ENCODE assay signal across 7 mouse cellular contexts in the genomic region with DNA sequence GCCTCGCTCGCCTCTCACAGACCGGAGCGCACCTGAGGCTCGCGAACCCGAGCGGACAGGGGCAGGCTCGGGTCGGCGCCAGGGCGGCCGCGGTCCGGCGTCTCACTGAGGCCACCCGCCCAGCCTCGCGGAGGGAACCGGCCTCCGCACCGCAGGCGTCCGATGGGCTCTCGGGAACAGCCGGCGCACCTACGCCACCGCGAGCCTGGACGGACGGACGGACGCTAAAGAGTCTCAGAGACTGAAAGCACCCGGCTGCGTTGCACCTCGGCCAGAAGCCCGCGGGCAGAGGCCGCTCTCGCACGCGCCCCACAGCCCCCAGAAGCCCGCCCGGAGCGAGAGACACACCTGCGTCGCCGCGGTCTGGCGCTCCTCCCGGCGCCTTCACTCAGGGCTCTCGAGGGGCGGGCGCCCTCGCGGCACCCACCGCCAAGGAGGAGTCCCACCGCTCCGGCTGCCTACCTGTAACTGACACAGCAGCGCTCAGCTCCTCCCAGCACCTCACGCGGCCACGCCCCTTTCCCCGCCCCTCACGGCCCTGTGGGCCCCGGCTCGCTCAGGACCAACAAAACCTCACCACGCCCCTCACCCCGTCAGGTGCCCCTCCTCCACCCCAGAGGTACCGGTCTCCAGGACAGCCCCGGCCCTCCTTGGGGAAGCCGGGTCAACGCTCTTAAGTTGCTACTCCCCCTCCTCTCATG. TPM values are rescaled to one million over a fixed set of nuclear protein-coding genes. Genes with fewer than 3 reads are reported as not detected.
DNase-seq lines count a peak whose midpoint lies in the region; ATAC-seq and TF ChIP-seq lines count a peak whose summit lies in the region.

Gene Tc2n (minus strand): TSS at position 470 of the 701 bp plus-strand sequence.

- WGBS in liver, adult 2 months = under 1% methylated on average over 74 of the region's 75 CpGs
- WGBS in midbrain, postnatal 0 days = 0% methylated on average over 56 of the region's 75 CpGs
- under 1% methylated on average over 74 of the region's 75 CpGs for WGBS in stomach, embryonic 14.5 days

- peak; percentile 81; the same call in 1 of the 2 replicates for TF ChIP-seq POLR2A in liver, adult 2 months (IDR thresholded peaks at IDR 0.05; ENCODE audit: extremely low read depth, insufficient read depth, low read length)

- peak; percentile 79 for DNase-seq in adrenal gland, postnatal 25 days
- DNase-seq in embryo, embryonic 11 days = peak; percentile 80
- DNase-seq in kidney, adult 11 months = peak; percentile 93
- DNase-seq in liver, adult 2 months (ENCODE audit: extremely low read depth, low read depth, low spot score) = peak; percentile 77
- peak; percentile 49 for DNase-seq in midbrain, postnatal 0 days (ENCODE audit: low spot score)

- H3K9me3 ChIP-seq in midbrain, postnatal 0 days (ENCODE audit: low read length) = no peaks in the 10 kb centered on the region
- no peaks in the 10 kb centered on the region for H3K9me3 ChIP-seq in stomach, embryonic 14.5 days (ENCODE audit: control insufficient read depth, low read depth, low read length)

- H3K27ac ChIP-seq in liver, adult 2 months (replicated peaks; ENCODE audit: insufficient read depth, low read depth, low read length) = peak within 1 kb of the TSS; percentile 60
- no peak within 1 kb of the TSS for H3K27ac ChIP-seq in midbrain, postnatal 0 days (ENCODE audit: low read depth, low read length)
- peak within 1 kb of the TSS; percentile 48; the same call in 1 of the 2 replicates for H3K27ac ChIP-seq in stomach, embryonic 14.5 days (ENCODE audit: low read length)

- peak within 1 kb of the TSS; percentile 96 for H3K4me2 ChIP-seq in midbrain, postnatal 0 days (ENCODE audit: low read depth, low read length, poor library complexity, severe bottlenecking)
- peak within 1 kb of the TSS; percentile 97 for H3K4me2 ChIP-seq in stomach, embryonic 14.5 days (replicated peaks; ENCODE audit: low read depth, low read length)

- H3K27me3 ChIP-seq in liver, adult 2 months (ENCODE audit: control insufficient read depth, insufficient read depth, low read length) = no peaks in the 10 kb centered on the region
- H3K27me3 ChIP-seq in midbrain, postnatal 0 days (ENCODE audit: insufficient read depth, low read length) = 0 out of 2 replicates have a peak, but pooled peaks cover 4% of the 10 kb centered on the region
- H3K27me3 ChIP-seq in stomach, embryonic 14.5 days (ENCODE audit: control insufficient read depth, insufficient read depth, low read length) = no peaks in the 10 kb centered on the region

- no peaks in the 10 kb centered on the region for H3K4me1 ChIP-seq in liver, adult 2 months (ENCODE audit: control insufficient read depth, insufficient read depth, low read length)
- H3K4me1 ChIP-seq in midbrain, postnatal 0 days (ENCODE audit: insufficient read depth, low read length) = no peaks in the 10 kb centered on the region
- H3K4me1 ChIP-seq in stomach, embryonic 14.5 days (ENCODE audit: control insufficient read depth, insufficient read depth, low read length) = no peaks in the 10 kb centered on the region

- TF ChIP-seq CTCF in liver, adult 2 months (IDR thresholded peaks at IDR 0.05; ENCODE audit: low read depth, low read length) = no peak
- no peak for TF ChIP-seq CTCF in midbrain, postnatal 0 days (IDR thresholded peaks at IDR 0.05)

- H3K9ac ChIP-seq in liver, adult 2 months (ENCODE audit: low read depth, low read length) = peak within 1 kb of the TSS; percentile 85
- peak within 1 kb of the TSS; percentile 68 for H3K9ac ChIP-seq in midbrain, postnatal 0 days (replicated peaks; ENCODE audit: low read length, poor library complexity, severe bottlenecking)
- 0 out of 2 replicates have a peak within 1 kb of the TSS, but pooled peaks have one; percentile 28 for H3K9ac ChIP-seq in stomach, embryonic 14.5 days (replicated peaks; ENCODE audit: low read depth, low read length)

- ATAC-seq in granulocyte monocyte progenitor cell, adult 5-6 weeks (replicated peaks; ENCODE audit: poor library complexity, severe bottlenecking) = peak; percentile 87
- peak; percentile 94 for ATAC-seq in midbrain, postnatal 0 days (ENCODE audit: low FRiP score)
- ATAC-seq in stomach, embryonic 14.5 days (ENCODE audit: insufficient number of reproducible peaks, insufficient read depth, low FRiP score, low read depth) = peak; percentile 99

- H3K79me2 ChIP-seq in liver, adult 2 months (ENCODE audit: control insufficient read depth, insufficient read depth, low read length) = no peaks in the 10 kb centered on the region

- H3K4me3 ChIP-seq in liver, adult 2 months (ENCODE audit: insufficient read depth, low read depth, low read length) = peak within 1 kb of the TSS; percentile 92
- peak within 1 kb of the TSS; percentile 81 for H3K4me3 ChIP-seq in midbrain, postnatal 0 days (ENCODE audit: low read depth, low read length)
- H3K4me3 ChIP-seq in stomach, embryonic 14.5 days (ENCODE audit: low read depth, low read length) = peak within 1 kb of the TSS; percentile 63

- H3K36me3 ChIP-seq in liver, adult 2 months (ENCODE audit: control insufficient read depth, insufficient read depth, low read length) = no peaks in the 10 kb centered on the region
- no peaks in the 10 kb centered on the region for H3K36me3 ChIP-seq in midbrain, postnatal 0 days (ENCODE audit: insufficient read depth, low read length)
- H3K36me3 ChIP-seq in stomach, embryonic 14.5 days (ENCODE audit: control insufficient read depth, insufficient read depth, low read length) = no peaks in the 10 kb centered on the region

RNA-seq across cellular contexts. Expression of gene Tc2n, which starts in this region (rescaled TPM):
- total RNA-seq in adrenal gland, postnatal 25 days (2021) = 0.67 and 1.3 TPM in 2 replicates
- not detected in 2 replicates for total RNA-seq in granulocyte monocyte progenitor cell, adult 5-6 weeks (2014; fragmentation: Nextera tagmentation)
- total RNA-seq in granulocyte monocyte progenitor cell, adult 5-6 weeks (2017) = not detected in 2 replicates
- total RNA-seq in liver, adult 2 months (2014; rRNA removed) = 1.7 and 1.8 TPM in 2 replicates
- 0.09 and 0.22 TPM in 2 replicates for polyA plus RNA-seq in liver, adult 2 months (2012; rRNA removed)
- total RNA-seq in midbrain, postnatal 0 days (2014; rRNA removed) = 0.55 and 0.94 TPM in 2 replicates
- polyA plus RNA-seq in midbrain, postnatal 0 days (2015; fragmentation: Nextera tagmentation; extraction: Ambion mirVana) = 0.36 and 0.60 TPM in 2 replicates
- polyA plus RNA-seq in stomach, embryonic 14.5 days (2014; fragmentation: Nextera tagmentation; extraction: Ambion mirVana) = 2.6 and 3.1 TPM in 2 replicates

Comparison
In these comparisons a context has a peak if more than half of its experiments do, and no peak if none do; other contexts are left out.
1. Peak in ATAC-seq in granulocyte monocyte progenitor cell, adult 5-6 weeks; RNA of the gene not detected or under 1 TPM.
2. Peak in DNase-seq, ATAC-seq, H3K4me3 ChIP-seq, H3K9ac ChIP-seq and H3K4me2 ChIP-seq in midbrain, postnatal 0 days; RNA of the gene not detected or under 1 TPM.
3. H3K9ac ChIP-seq: peak in every context shown above with its lines; median percentile 85 in liver, adult 2 months; 68 in midbrain, postnatal 0 days; 28 in stomach, embryonic 14.5 days.